Mouse (Mus musculus): Measurements from ENCODE around the gene Emd. TPM values are rescaled to one million over a fixed set of nuclear protein-coding genes. Genes with fewer than 3 reads are reported as not detected.

Emd gene
- polyA plus RNA-seq, 1 experiment from 2014 or later = 17.8 TPM

GRCm38 (mm10) chrX:74281041-74281731 is 26.7 kb downstream of the Emd start:
- no peak for ATAC-seq (ENCODE audit: insufficient number of reproducible peaks, insufficient read depth, low FRiP score, low read depth)
- peak overlapping the region; percentile 51 to 54 for H3K4me3 ChIP-seq (ENCODE audit: control insufficient read depth in 1 of 2, insufficient read depth in 1 of 2, low read depth in 1 of 2, low read length in 2 of 2)
- no peaks in the 10 kb centered on the region for H3K9me3 ChIP-seq (ENCODE audit: control insufficient read depth, low read length)
- H3K27ac ChIP-seq (replicated peaks in 1 of 2; ENCODE audit: control insufficient read depth in 1 of 2, insufficient read depth in 1 of 2, low read depth in 2 of 2, low read length in 2 of 2) = peak overlapping the region; percentile 88 to 92
- H3K9ac ChIP-seq (ENCODE audit: low read length) = peak overlapping the region; percentile 78
- peaks cover 2 to 5% of the 10 kb centered on the region in 2 experiments; a peak in 3 of 4 replicates for H3K4me1 ChIP-seq (ENCODE audit: control insufficient read depth in 2 of 2, insufficient read depth in 2 of 2, low read length in 2 of 2)
- 15% methylated on average over 14 of the region's 14 CpGs for WGBS
- peak overlapping the region; percentile 81 for H3K4me2 ChIP-seq (ENCODE audit: low read length)
- H3K36me3 ChIP-seq (ENCODE audit: control insufficient read depth, insufficient read depth, low read length) = peaks cover 6% of the 10 kb centered on the region; the same call in 1 of the 2 replicates
- no peaks in the 10 kb centered on the region for H3K27me3 ChIP-seq (ENCODE audit: control insufficient read depth, insufficient read depth, low read length)

- peak; percentile 92 for ATAC-seq (ENCODE audit: insufficient number of reproducible peaks, insufficient read depth, low FRiP score, low read depth)
Observed at GRCm38 (mm10) chrX:74281732-74282394, 27.4 kb downstream of the Emd start, which contains the start of the genes Taz and Dnase1l1. Gene Taz, plus strand, starts transcription at chrX:74281912. Gene Dnase1l1, minus strand, starts transcription at chrX:74282337.

DNA sequence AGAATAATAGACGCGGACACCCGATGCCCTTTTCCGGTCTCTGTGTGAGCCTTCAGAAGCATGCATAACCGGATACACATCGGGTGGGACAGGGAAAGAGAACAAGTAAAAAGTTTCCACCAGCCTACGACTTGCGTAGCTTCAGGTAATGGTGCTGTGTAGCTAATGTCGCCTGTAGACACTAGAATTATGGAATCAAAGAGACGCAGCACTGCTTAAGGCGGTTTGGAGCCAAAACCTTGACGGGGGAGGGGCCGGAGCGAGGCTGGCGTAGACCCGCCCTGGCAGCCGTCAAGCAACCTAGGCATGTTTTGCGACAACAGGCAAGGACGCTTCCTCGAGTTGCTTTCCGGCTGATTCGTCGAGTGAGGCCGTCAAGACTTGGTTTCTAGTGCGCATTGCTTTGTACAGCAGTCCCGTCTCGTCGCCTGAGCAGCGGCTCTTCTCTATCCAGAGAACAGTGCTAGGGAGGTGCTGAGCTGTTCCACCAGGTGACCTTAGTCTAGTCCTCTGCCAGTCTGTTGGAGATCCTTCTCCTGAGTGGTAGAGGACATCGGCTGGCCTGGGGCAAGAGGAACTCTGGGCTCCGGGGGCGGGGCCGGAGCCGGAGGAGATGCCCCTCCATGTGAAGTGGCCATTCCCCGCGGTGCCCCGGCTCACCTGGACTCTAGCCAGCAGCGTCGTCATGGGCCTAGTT is 28.1 kb downstream of the Emd start:
- WGBS = 18% methylated on average over 39 of the region's 39 CpGs
- Histone ChIP-seq H3K9me3 (ENCODE audit: control insufficient read depth, low read length) (no peaks in the 10 kb centered on the region), H3K4me2 (ENCODE audit: low read length) (peak overlapping the region; percentile 81), H3K4me3 (ENCODE audit: control insufficient read depth in 1 of 2, insufficient read depth in 1 of 2, low read depth in 1 of 2, low read length in 2 of 2) (peak overlapping the region; percentile 51 to 54), H3K27ac (replicated peaks in 1 of 2; ENCODE audit: control insufficient read depth in 1 of 2, insufficient read depth in 1 of 2, low read depth in 2 of 2, low read length in 2 of 2) (peak overlapping the region; percentile 88 to 92), H3K36me3 (ENCODE audit: control insufficient read depth, insufficient read depth, low read length) (peaks cover 6% of the 10 kb centered on the region; the same call in 1 of the 2 replicates), H3K27me3 (ENCODE audit: control insufficient read depth, insufficient read depth, low read length) (no peaks in the 10 kb centered on the region), H3K4me1 (ENCODE audit: control insufficient read depth in 2 of 2, insufficient read depth in 2 of 2, low read length in 2 of 2) (peaks cover 2 to 5% of the 10 kb centered on the region in 2 experiments; a peak in 3 of 4 replicates), H3K9ac (ENCODE audit: low read length) (peak overlapping the region; percentile 78)
- ATAC-seq (ENCODE audit: insufficient number of reproducible peaks, insufficient read depth, low FRiP score, low read depth) = peak; percentile 57

More at GRCm38 (mm10) chrX:74281732-74282394, 27.4 kb downstream of the Emd start, which contains the start of the genes Taz and Dnase1l1:
- H3K4me1 ChIP-seq (ENCODE audit: control insufficient read depth in 2 of 2, insufficient read depth in 2 of 2, low read length in 2 of 2) = peaks cover 2 to 5% of the 10 kb centered on the region in 2 experiments; a peak in 3 of 4 replicates
- H3K4me3 ChIP-seq (ENCODE audit: control insufficient read depth in 1 of 2, insufficient read depth in 1 of 2, low read depth in 1 of 2, low read length in 2 of 2) = peak within 1 kb of the TSS; percentile 51 to 54
- no peaks in the 10 kb centered on the region for H3K27me3 ChIP-seq (ENCODE audit: control insufficient read depth, insufficient read depth, low read length)
- H3K9ac ChIP-seq (ENCODE audit: low read length) = peak within 1 kb of the TSS; percentile 78
- WGBS = 15% methylated on average over 16 of the region's 16 CpGs
- no peaks in the 10 kb centered on the region for H3K9me3 ChIP-seq (ENCODE audit: control insufficient read depth, low read length)
- H3K36me3 ChIP-seq (ENCODE audit: control insufficient read depth, insufficient read depth, low read length) = peaks cover 6% of the 10 kb centered on the region; the same call in 1 of the 2 replicates
- H3K4me2 ChIP-seq (ENCODE audit: low read length) = peak within 1 kb of the TSS; percentile 81
- peak within 1 kb of the TSS; percentile 88 to 92 for H3K27ac ChIP-seq (replicated peaks in 1 of 2; ENCODE audit: control insufficient read depth in 1 of 2, insufficient read depth in 1 of 2, low read depth in 2 of 2, low read length in 2 of 2)

GRCm38 (mm10) chrX:74283092-74283437 is 28.6 kb downstream of the Emd start:
- H3K36me3 ChIP-seq (ENCODE audit: control insufficient read depth, insufficient read depth, low read length) = peaks cover 11% of the 10 kb centered on the region
- H3K4me1 ChIP-seq (ENCODE audit: control insufficient read depth in 2 of 2, insufficient read depth in 2 of 2, low read length in 2 of 2) = peaks cover 2 to 5% of the 10 kb centered on the region in 2 experiments; a peak in 3 of 4 replicates
- H3K9me3 ChIP-seq (ENCODE audit: control insufficient read depth, low read length) = no peaks in the 10 kb centered on the region
- H3K4me3 ChIP-seq (ENCODE audit: control insufficient read depth in 1 of 2, insufficient read depth in 1 of 2, low read depth in 1 of 2, low read length in 2 of 2) = peak overlapping the region; percentile 51 to 54
- H3K27ac ChIP-seq (replicated peaks in 1 of 2; ENCODE audit: control insufficient read depth in 1 of 2, insufficient read depth in 1 of 2, low read depth in 2 of 2, low read length in 2 of 2) = peak overlapping the region; percentile 84 to 92
- no peaks in the 10 kb centered on the region for H3K27me3 ChIP-seq (ENCODE audit: control insufficient read depth, insufficient read depth, low read length)
- WGBS = 32% methylated on average over 5 of the region's 5 CpGs
- peak overlapping the region; percentile 81 for H3K4me2 ChIP-seq (ENCODE audit: low read length)
- no peak for ATAC-seq (ENCODE audit: insufficient number of reproducible peaks, insufficient read depth, low FRiP score, low read depth)
- H3K9ac ChIP-seq (ENCODE audit: low read length) = peak overlapping the region; percentile 78

GRCm38 (mm10) chrX:74293431-74293830 is 38.9 kb downstream of the Emd start:
- no peaks in the 10 kb centered on the region for H3K27me3 ChIP-seq (ENCODE audit: control insufficient read depth, insufficient read depth, low read length)
- no peak overlapping the region for H3K4me2 ChIP-seq (ENCODE audit: low read length)
- no peak overlapping the region for H3K9ac ChIP-seq (ENCODE audit: low read length)
- H3K27ac ChIP-seq (replicated peaks in 1 of 2; ENCODE audit: control insufficient read depth in 1 of 2, insufficient read depth in 1 of 2, low read depth in 2 of 2, low read length in 2 of 2) = no peak overlapping the region
- ATAC-seq (ENCODE audit: insufficient number of reproducible peaks, insufficient read depth, low FRiP score, low read depth) = no peak
- no peaks in the 10 kb centered on the region for H3K4me1 ChIP-seq (ENCODE audit: control insufficient read depth in 2 of 2, insufficient read depth in 2 of 2, low read length in 2 of 2)
- WGBS = 65% methylated on average over 4 of the region's 4 CpGs
- 0 out of 2 replicates have a peak, but pooled peaks cover 8% of the 10 kb centered on the region for H3K36me3 ChIP-seq (ENCODE audit: control insufficient read depth, insufficient read depth, low read length)
- no peaks in the 10 kb centered on the region for H3K9me3 ChIP-seq (ENCODE audit: control insufficient read depth, low read length)
- no peak overlapping the region for H3K4me3 ChIP-seq (ENCODE audit: control insufficient read depth in 1 of 2, insufficient read depth in 1 of 2, low read depth in 1 of 2, low read length in 2 of 2)

DNA sequence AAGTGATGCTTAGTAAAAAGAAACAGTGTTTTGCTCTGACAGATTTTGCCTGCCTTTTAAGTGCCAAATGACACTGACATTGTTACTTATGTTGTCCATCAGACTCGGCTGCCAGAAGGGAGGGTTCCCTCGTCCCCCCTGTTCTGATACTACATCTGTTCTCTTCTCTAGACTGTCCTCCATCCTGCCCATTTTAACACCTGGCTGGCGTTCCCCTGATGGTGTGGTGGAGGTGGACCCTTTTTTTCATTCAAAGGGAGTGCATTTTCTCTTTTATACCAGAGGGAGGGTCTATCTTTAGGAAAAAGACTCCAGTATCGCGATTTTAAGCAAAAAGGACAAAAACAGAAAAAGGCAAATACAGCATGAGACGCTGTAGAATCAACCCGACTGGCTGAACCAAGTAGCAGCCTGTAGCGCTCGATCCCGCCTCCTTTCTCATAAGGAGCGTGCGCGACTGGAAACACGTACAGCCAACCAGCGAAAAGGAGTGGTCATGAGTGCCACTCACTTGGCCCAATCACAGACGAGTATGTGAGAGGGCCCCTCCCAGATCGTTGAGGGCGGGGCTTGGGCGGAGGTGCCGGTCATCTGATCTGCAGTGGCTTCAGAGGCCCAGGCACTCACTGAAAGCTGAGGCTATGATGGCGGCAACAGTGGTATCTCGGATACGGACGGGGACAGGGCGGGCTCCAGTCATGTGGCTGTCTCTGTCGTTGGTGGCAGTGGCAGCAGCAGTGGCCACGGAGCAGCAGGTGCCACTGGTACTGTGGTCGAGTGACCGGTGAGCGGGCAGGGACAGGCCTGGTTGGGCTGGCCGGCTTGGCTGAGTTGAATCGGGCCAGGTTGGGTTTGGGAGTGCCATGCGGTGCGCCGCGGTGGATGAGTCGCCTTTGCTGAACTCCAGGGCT is 42.3 kb downstream of the Emd start, which contains the start of gene Atp6ap1:
Gene Atp6ap1, plus strand, starts transcription at position 560 of the 911 bp plus-strand sequence.
- Histone ChIP-seq H3K9ac (ENCODE audit: low read length) (peak within 1 kb of the TSS; percentile 81), H3K4me1 (ENCODE audit: control insufficient read depth in 2 of 2, insufficient read depth in 2 of 2, low read length in 2 of 2) (no peaks in the 10 kb centered on the region), H3K4me2 (ENCODE audit: low read length) (peak within 1 kb of the TSS; percentile 73), H3K36me3 (ENCODE audit: control insufficient read depth, insufficient read depth, low read length) (peaks cover 27% of the 10 kb centered on the region), H3K27me3 (ENCODE audit: control insufficient read depth, insufficient read depth, low read length) (no peaks in the 10 kb centered on the region), H3K4me3 (ENCODE audit: control insufficient read depth in 1 of 2, insufficient read depth in 1 of 2, low read depth in 1 of 2, low read length in 2 of 2) (peak within 1 kb of the TSS; percentile 61 to 88), H3K9me3 (ENCODE audit: control insufficient read depth, low read length) (no peaks in the 10 kb centered on the region), H3K27ac (replicated peaks in 1 of 2; ENCODE audit: control insufficient read depth in 1 of 2, insufficient read depth in 1 of 2, low read depth in 2 of 2, low read length in 2 of 2) (peak within 1 kb of the TSS; percentile 57 to 58)
- 16% methylated on average over 36 of the region's 37 CpGs for WGBS
- ATAC-seq (ENCODE audit: insufficient number of reproducible peaks, insufficient read depth, low FRiP score, low read depth) = peak; percentile 96

Data from heart, embryonic 14.5 days (tissue).